Mouse (Mus musculus): ENCODE data around the gene Nr2c2.
"Not testable (repeated sequence)": the region's sequence is repeated elsewhere in the genome, so short reads cannot be mapped to it uniquely, and the experiment has no call there.

The Nr2c2 gene

DNA sequence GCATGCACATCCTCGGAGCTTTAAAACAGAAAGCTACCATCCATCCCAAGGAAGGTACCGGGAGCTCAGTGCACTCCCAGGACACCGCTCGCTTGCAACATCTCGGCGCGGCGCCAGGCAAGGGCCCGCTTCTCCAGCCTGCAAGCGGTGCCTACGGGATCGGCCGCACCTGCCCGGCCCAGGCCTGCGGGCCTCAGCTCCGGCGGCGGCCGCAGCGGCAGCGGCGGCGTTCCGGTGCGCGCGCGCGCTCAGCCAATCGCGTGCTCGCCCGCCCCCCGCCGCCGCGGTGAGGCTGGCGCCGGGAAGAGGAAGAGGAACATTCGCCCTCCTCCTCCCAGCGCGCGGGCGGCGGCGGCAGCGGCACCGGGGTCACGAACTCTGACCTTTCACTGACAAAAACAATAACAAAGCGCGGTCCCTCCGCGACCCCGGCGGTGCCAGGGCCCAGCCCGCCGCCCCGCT lies at the start of gene Nr2c2:
TSS of gene Nr2c2 (plus strand) at position 261 of the 462 bp plus-strand sequence.
- peak; percentile 87 for DNase-seq (ENCODE audit: low spot score)

DNA sequence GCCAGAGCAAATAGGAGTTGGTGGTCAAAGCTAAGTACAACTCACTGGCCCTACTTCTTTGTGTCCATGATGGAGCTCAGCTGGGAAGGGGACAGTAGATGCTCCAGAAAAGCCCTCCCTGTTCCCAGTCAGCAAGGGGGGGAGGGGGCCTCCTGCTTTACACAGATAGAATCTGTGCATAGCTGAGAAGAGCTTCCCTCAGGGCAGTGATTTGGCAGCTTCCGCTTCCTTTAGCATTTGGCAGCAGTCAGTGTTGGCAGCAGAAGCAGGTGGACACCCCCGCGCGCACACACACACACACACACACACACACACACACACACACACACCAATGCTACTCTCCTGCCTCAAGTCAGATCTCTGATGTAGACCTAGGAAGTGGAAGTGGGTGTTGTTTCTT lies 49.1 kb upstream of the Nr2c2 start:
- no peak for DNase-seq (ENCODE audit: low spot score)

DNA sequence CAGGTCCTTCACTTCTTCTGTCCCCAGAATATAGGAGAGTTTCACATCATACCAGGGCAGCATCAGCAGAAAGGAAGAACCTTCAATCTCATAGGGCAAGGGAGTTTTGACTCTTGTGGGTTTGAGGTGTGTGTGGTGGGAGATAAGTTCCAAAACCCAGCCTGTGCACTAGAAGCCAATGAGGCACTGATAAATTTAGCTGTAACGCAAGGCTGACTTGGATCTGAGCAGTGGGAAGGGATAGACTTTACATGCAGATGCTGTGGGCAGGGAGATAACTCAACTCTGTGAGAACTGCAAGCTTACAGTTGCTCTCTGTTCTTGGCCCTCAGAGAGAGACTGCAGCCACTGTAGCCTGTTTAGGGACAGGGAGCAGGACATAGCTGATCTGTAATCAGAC lies 48.3 kb upstream of the Nr2c2 start:
- no peak for DNase-seq (ENCODE audit: low spot score)

DNA sequence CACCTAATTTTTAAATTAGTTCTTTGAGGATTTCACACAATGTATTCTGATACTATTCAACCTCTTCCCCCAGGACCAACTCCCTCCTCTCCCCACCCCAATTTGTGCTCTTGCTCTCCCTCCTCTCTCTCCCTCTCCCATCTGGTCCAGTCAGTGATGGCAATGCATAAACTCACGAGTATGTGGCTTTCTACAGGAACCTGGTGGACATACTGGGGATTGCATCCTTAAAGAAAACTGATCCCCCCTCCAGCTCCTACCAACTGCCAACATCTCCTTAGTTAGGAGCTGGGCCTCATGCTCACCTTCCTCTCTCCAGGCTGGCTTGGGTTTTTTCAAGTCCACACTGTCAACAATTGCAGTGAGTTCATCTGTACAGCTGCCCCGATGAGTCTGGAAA lies 33.4 kb upstream of the Nr2c2 start:
- peak; percentile 29 for DNase-seq (ENCODE audit: low spot score)

GRCm38 (mm10) chr6:92061725-92062124 lies 29.5 kb upstream of the Nr2c2 start:
- no peak for DNase-seq (ENCODE audit: low spot score)

DNA sequence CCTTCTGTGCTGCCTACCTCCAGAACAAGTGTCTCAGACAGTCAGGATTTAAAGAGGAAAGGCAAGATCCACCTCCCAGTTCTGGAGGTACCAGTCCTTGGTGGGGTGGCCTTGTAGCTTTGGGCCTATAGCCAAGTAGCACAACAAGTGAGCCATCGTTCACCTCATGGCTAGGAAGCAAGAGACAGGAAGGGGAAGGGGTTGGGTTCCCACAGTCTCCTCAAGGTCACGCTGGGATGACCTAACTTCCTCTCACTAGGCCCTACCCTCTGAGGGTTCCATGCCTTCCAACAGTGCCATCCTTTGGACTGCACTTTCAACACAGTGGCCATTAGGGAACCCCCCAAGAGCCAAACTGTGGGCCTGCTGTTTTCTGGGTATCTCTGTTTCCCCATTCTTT lies 27.7 kb upstream of the Nr2c2 start:
- DNase-seq (ENCODE audit: low spot score): no peak

DNA sequence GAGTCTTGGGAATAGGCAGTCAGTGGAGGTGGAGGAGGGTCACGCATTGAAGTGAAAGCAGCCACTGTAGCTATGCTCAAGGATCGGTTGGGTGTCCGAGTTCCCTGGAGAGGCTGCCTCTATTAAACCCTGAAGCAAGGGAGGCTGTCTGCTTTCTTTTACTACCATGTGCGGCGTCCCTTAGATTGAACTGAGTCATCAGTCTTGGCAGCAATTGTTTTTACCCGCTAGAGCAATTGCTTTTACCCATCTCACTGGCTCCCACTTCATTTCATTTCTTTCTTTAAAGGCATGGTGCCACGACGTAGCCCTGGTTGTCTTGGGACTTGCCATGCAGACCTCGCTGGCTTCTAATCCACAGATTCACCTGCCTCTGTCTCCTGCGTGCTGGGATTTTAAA lies 27.1 kb upstream of the Nr2c2 start:
- no peak for DNase-seq (ENCODE audit: low spot score)

DNA sequence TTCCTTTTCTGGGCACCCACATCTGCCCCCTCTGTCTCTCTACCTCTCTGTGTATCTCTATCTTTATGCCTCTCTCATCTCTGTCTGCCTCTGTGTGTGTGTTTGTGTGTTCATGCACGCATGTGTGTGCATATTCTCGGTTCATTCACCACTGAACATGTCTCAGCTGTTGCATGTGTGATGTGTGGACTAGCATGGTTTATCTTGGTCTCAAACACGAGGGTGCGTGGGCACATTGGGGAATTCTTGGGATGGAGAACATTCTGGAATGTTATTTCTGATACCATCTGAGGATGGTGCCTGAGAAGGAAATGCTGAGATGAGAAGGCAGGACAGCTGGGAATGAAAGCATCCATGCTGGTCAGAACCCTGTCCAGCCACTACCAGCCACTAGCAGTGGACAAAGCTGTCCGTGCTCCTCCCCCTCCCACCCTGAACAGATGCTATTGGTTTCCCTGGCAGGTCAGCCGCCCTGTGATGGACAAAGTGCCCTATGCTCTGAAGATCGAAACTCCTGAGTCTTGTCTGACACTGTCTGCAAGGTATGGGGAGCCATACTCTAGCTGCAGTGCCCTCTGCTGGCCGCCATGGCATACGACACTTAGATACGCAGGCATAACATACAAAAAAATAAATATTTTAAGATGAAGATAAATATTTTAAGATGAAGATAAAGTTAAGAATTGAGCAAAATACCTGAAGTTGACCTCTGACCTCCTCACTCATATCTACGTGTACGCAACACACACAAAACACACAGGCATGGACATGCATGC lies 25.3 kb upstream of the Nr2c2 start:
- peak; percentile 73 for DNase-seq (ENCODE audit: low spot score)

GRCm38 (mm10) chr6:92067146-92067790 lies 23.9 kb upstream of the Nr2c2 start:
- DNase-seq (ENCODE audit: low spot score): peak; percentile 81

- no peak for DNase-seq (ENCODE audit: low spot score)
Measured at GRCm38 (mm10) chr6:92071121-92071839, 19.9 kb upstream of the Nr2c2 start.

- no peak for DNase-seq (ENCODE audit: low spot score)
Measured at GRCm38 (mm10) chr6:92080730-92081129, 10.5 kb upstream of the Nr2c2 start.

- no peak for DNase-seq (ENCODE audit: low spot score)
Measured at GRCm38 (mm10) chr6:92082756-92083155, 8.4 kb upstream of the Nr2c2 start.

DNA sequence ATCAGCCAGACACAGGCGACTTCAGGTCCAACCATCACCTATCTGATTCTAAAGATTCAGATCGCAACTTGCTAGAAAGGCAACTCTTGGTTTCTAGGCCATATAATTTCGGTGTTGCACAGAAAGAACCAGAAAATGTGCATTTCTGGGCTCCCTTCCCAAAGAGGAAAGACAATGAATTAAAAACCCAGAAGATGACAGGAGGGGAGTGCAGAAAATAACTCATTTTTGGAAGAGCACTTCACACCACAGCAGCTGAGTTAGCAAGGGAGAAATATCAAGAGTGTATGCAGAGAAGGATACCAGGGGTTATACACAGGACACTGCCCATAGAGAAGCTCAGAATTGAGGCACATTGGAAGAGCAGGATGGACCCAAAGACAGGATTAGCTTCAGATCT lies 6.3 kb upstream of the Nr2c2 start:
- no peak for DNase-seq (ENCODE audit: low spot score)

DNA sequence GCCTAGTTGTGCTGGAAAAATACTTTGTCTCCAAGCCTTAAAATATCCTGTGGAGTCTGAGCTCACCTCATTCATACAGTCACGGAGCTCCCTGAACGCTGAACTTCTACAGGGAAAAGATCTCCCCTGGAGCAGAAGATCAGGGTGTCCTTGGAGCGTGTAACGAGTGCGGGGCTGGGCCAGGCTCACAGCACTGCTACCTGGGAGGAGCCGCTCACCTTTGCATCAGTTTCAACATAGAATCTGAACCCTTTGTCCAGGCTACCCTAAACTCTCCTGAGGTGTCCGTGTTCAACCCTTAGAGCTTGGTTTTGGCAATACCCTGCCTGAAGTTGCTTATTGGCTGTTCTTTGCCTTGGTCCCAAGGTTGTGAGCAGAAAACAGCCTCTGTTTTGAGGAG lies 2.0 kb upstream of the Nr2c2 start:
- DNase-seq (ENCODE audit: low spot score): not testable (repeated sequence)

DNA sequence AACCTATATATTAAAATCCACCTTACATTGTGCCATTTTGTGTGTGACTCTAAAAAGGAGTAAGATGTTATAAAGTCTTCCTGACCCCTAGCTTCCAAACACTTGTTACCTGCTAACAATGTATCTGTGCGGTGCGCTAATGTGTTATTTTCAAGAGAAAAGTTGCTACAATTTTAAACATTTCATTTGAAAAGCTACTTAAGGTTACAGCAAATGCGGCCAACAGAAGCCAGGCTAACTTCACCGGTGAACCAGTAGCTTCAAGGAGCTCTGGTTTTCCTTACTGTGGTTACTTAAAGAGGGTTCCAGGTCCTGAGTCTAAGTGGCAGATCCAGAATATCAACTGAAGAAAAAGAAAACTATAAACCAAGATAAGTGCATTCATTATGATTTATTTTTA lies 1.2 kb upstream of the Nr2c2 start:
- DNase-seq (ENCODE audit: low spot score): no peak

DNA sequence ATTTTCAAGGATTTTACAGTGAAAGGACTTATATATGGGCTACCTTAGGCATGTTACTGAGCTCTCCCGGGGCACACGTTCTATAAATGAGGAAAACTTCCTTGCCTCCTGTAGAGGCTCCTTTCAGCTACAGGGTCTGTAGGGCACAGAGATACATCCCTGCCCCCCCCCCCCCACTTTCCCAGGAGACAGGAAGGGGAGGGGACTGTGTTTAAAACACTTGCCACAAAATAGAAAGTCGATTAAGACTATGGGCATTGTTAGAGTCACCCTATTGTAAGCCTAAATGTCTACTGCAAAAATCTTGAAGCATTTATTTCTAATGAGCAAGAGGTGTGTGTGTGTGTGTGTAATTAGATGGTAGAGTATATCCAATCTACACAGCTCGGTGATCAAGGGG lies 693 bp upstream of the Nr2c2 start:
- DNase-seq (ENCODE audit: low spot score): peak; percentile 48

- peak; percentile 98 for DNase-seq (ENCODE audit: low spot score)
Measured at GRCm38 (mm10) chr6:92091767-92092489, 738 bp downstream of the Nr2c2 start.

- peak; percentile 24 for DNase-seq (ENCODE audit: low spot score)
Measured at GRCm38 (mm10) chr6:92092737-92093136, 1.5 kb downstream of the Nr2c2 start.

DNA sequence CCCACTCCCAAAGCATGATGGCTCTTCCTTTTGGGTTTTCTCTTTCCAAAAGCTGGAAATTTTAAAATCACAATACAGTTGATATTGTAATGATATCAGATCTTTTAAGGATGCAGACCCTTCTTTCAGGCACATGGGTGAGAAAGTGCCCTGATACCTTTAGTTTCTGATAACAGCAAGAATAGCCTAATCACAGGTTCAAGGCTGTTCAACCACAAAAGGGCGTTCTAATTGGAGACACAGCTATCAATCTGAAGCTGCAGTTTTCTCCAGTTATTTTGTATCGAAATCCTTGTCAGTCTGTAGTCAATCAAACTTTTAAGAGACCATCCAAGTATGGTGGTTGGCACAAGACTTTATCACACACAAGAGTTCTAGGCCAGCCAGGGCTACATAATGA lies 2.7 kb downstream of the Nr2c2 start:
- no peak for DNase-seq (ENCODE audit: low spot score)

- no peak for DNase-seq (ENCODE audit: low spot score)
Measured at GRCm38 (mm10) chr6:92100679-92101360, 9.6 kb downstream of the Nr2c2 start.

- DNase-seq (ENCODE audit: low spot score): no peak
Measured at GRCm38 (mm10) chr6:92124547-92124946, 33.4 kb downstream of the Nr2c2 start.

Measured in embryo, embryonic 10.5 days (tissue).